Mouse (Mus musculus): ENCODE measurements around the gene Gm49450. TPM values are rescaled to one million over a fixed set of nuclear protein-coding genes. Genes with fewer than 3 reads are reported as not detected.
A peak's percentile ranks its signal among the peaks of the same experiment; 100 is the strongest.

Gm49450 gene
- polyA plus RNA-seq, 1 experiment from 2014 or later: not detected

- WGBS: under 1% methylated on average over 77 of the region's 77 CpGs
- Histone ChIP-seq H3K4me1 (peaks cover 42% of the 10 kb centered on the region), H3K27me3 (peaks cover 81% of the 10 kb centered on the region), H3K27ac (no peak within 1 kb of the TSS), H3K9ac (peak within 1 kb of the TSS; percentile 72), H3K4me3 (peak within 1 kb of the TSS; percentile 56), H3K36me3 (no peaks in the 10 kb centered on the region), H3K9me3 (no peaks in the 10 kb centered on the region), H3K4me2 (peak within 1 kb of the TSS; percentile 99)
- ATAC-seq (ENCODE audit: insufficient number of reproducible peaks, insufficient read depth, low FRiP score, low TSS enrichment, low read depth): peak; percentile 17; the same call in 1 of the 2 replicates
Measured at GRCm38 (mm10) chr15:98893940-98894745, 59.2 kb downstream of the Gm49450 start, which contains the start of gene Rhebl1. Gene Rhebl1, minus strand, starts transcription at chr15:98894540.

GRCm38 (mm10) chr15:98893036-98893435, 60.3 kb downstream of the Gm49450 start:
- H3K9ac ChIP-seq: no peak overlapping the region
- WGBS: 39% methylated on average over 4 of the region's 4 CpGs
- H3K4me3 ChIP-seq: no peak overlapping the region
- H3K9me3 ChIP-seq: no peaks in the 10 kb centered on the region
- no peak for ATAC-seq (ENCODE audit: insufficient number of reproducible peaks, insufficient read depth, low FRiP score, low TSS enrichment, low read depth)
- H3K4me2 ChIP-seq: peak overlapping the region; percentile 99; the same call in 1 of the 2 replicates
- peaks cover 70% of the 10 kb centered on the region for H3K27me3 ChIP-seq
- H3K36me3 ChIP-seq: no peaks in the 10 kb centered on the region
- H3K27ac ChIP-seq: no peak overlapping the region
- peaks cover 35% of the 10 kb centered on the region for H3K4me1 ChIP-seq

GRCm38 (mm10) chr15:98891907-98892606, 61.3 kb downstream of the Gm49450 start:
- 45% methylated on average over 6 of the region's 6 CpGs for WGBS
- Histone ChIP-seq H3K27ac (no peak overlapping the region), H3K27me3 (peaks cover 60% of the 10 kb centered on the region), H3K9me3 (no peaks in the 10 kb centered on the region), H3K36me3 (no peaks in the 10 kb centered on the region), H3K9ac (no peak overlapping the region), H3K4me3 (no peak overlapping the region), H3K4me2 (no peak overlapping the region), H3K4me1 (peaks cover 27% of the 10 kb centered on the region)
- ATAC-seq (ENCODE audit: insufficient number of reproducible peaks, insufficient read depth, low FRiP score, low TSS enrichment, low read depth): no peak

GRCm38 (mm10) chr15:98891198-98891742, 62.1 kb downstream of the Gm49450 start:
- H3K9me3 ChIP-seq: no peaks in the 10 kb centered on the region
- no peak overlapping the region for H3K27ac ChIP-seq
- H3K27me3 ChIP-seq: peaks cover 52% of the 10 kb centered on the region
- H3K9ac ChIP-seq: 0 out of 2 replicates have a peak overlapping the region, but pooled peaks have one; percentile 32
- H3K36me3 ChIP-seq: no peaks in the 10 kb centered on the region
- peaks cover 27% of the 10 kb centered on the region for H3K4me1 ChIP-seq
- peak overlapping the region; percentile 39 for H3K4me2 ChIP-seq
- no peak for ATAC-seq (ENCODE audit: insufficient number of reproducible peaks, insufficient read depth, low FRiP score, low TSS enrichment, low read depth)
- H3K4me3 ChIP-seq: no peak overlapping the region
- 10% methylated on average over 19 of the region's 19 CpGs for WGBS

GRCm38 (mm10) chr15:98887526-98887925, 65.8 kb downstream of the Gm49450 start:
- no peak overlapping the region for H3K27ac ChIP-seq
- 69% methylated on average over 7 of the region's 7 CpGs for WGBS
- H3K4me3 ChIP-seq: no peak overlapping the region
- H3K9ac ChIP-seq: no peak overlapping the region
- H3K4me1 ChIP-seq: no peaks in the 10 kb centered on the region
- no peaks in the 10 kb centered on the region for H3K36me3 ChIP-seq
- ATAC-seq (ENCODE audit: insufficient number of reproducible peaks, insufficient read depth, low FRiP score, low TSS enrichment, low read depth): no peak
- no peak overlapping the region for H3K4me2 ChIP-seq
- H3K9me3 ChIP-seq: no peaks in the 10 kb centered on the region
- H3K27me3 ChIP-seq: peaks cover 15% of the 10 kb centered on the region

GRCm38 (mm10) chr15:98886667-98887387, 66.5 kb downstream of the Gm49450 start:
- Histone ChIP-seq H3K4me1 (0 out of 2 replicates have a peak, but pooled peaks cover 3% of the 10 kb centered on the region), H3K9me3 (no peaks in the 10 kb centered on the region), H3K27ac (no peak overlapping the region), H3K36me3 (no peaks in the 10 kb centered on the region), H3K27me3 (peaks cover 8% of the 10 kb centered on the region), H3K4me2 (no peak overlapping the region), H3K9ac (no peak overlapping the region), H3K4me3 (no peak overlapping the region)
- WGBS: 64% methylated on average over 8 of the region's 8 CpGs
- no peak for ATAC-seq (ENCODE audit: insufficient number of reproducible peaks, insufficient read depth, low FRiP score, low TSS enrichment, low read depth)

- Histone ChIP-seq H3K9ac (no peak overlapping the region), H3K27ac (no peak overlapping the region), H3K4me2 (no peak overlapping the region), H3K36me3 (no peaks in the 10 kb centered on the region), H3K9me3 (no peaks in the 10 kb centered on the region), H3K4me1 (peaks cover 19% of the 10 kb centered on the region), H3K27me3 (no peaks in the 10 kb centered on the region; the same call in 1 of the 2 replicates), H3K4me3 (no peak overlapping the region)
- WGBS: 82% methylated on average over 1 of the region's 1 CpGs
- no peak for ATAC-seq (ENCODE audit: insufficient number of reproducible peaks, insufficient read depth, low FRiP score, low TSS enrichment, low read depth)
Measured at GRCm38 (mm10) chr15:98884106-98884505, 69.2 kb downstream of the Gm49450 start.

- no peak overlapping the region for H3K4me3 ChIP-seq
- H3K4me2 ChIP-seq: no peak overlapping the region
- no peak overlapping the region for H3K9ac ChIP-seq
- no peaks in the 10 kb centered on the region for H3K36me3 ChIP-seq
- H3K27ac ChIP-seq: no peak overlapping the region
- peaks cover 19% of the 10 kb centered on the region for H3K4me1 ChIP-seq
- no peak for ATAC-seq (ENCODE audit: insufficient number of reproducible peaks, insufficient read depth, low FRiP score, low TSS enrichment, low read depth)
- H3K27me3 ChIP-seq: no peaks in the 10 kb centered on the region
- no peaks in the 10 kb centered on the region for H3K9me3 ChIP-seq
Measured at GRCm38 (mm10) chr15:98883661-98884060, 69.7 kb downstream of the Gm49450 start.

Other genes starting within 250 kb of the Gm49450 start
- gene Ccdc65, start 245.3 kb downstream of the Gm49450 start, polyA plus RNA-seq (2015; fragmentation: Nextera tagmentation; extraction: Ambion mirVana): 0.94 and 1.3 TPM in 2 replicates
- 40.9 and 48.3 TPM in 2 replicates for gene Fkbp11, start 225.4 kb downstream of the Gm49450 start, polyA plus RNA-seq (2015; fragmentation: Nextera tagmentation; extraction: Ambion mirVana)
- gene Arf3, start 190.3 kb downstream of the Gm49450 start, polyA plus RNA-seq (2015; fragmentation: Nextera tagmentation; extraction: Ambion mirVana): 44.1 and 44.6 TPM in 2 replicates
- gene Wnt10b, start 175.4 kb downstream of the Gm49450 start, polyA plus RNA-seq (2015; fragmentation: Nextera tagmentation; extraction: Ambion mirVana): 4.9 and 5.3 TPM in 2 replicates
- gene Wnt1, start 163.7 kb downstream of the Gm49450 start, polyA plus RNA-seq (2015; fragmentation: Nextera tagmentation; extraction: Ambion mirVana): not detected in 2 replicates
- gene Ddn, start 144.1 kb downstream of the Gm49450 start, polyA plus RNA-seq (2015; fragmentation: Nextera tagmentation; extraction: Ambion mirVana): 0.07 TPM in 1 of 2 replicates, not detected in the other
- gene Prkag1, start 122.0 kb downstream of the Gm49450 start, polyA plus RNA-seq (2015; fragmentation: Nextera tagmentation; extraction: Ambion mirVana): 90.4 and 92.5 TPM in 2 replicates
- gene Kmt2d, start 82.3 kb downstream of the Gm49450 start, polyA plus RNA-seq (2015; fragmentation: Nextera tagmentation; extraction: Ambion mirVana): 14.4 and 15.2 TPM in 2 replicates
- 22.9 and 23.4 TPM in 2 replicates for gene Rhebl1, start 59.0 kb downstream of the Gm49450 start, polyA plus RNA-seq (2015; fragmentation: Nextera tagmentation; extraction: Ambion mirVana)
- 0.52 and 0.54 TPM in 2 replicates for gene Dhh, start 55.0 kb downstream of the Gm49450 start, polyA plus RNA-seq (2015; fragmentation: Nextera tagmentation; extraction: Ambion mirVana)
- 26.8 and 27.8 TPM in 2 replicates for gene Lmbr1l, start 35.3 kb downstream of the Gm49450 start, polyA plus RNA-seq (2015; fragmentation: Nextera tagmentation; extraction: Ambion mirVana)
- gene Tuba1b, start 19.0 kb downstream of the Gm49450 start, polyA plus RNA-seq (2015; fragmentation: Nextera tagmentation; extraction: Ambion mirVana): 1,422 and 1,651 TPM in 2 replicates
- gene Tuba1a, start 152 bp upstream of the Gm49450 start, polyA plus RNA-seq (2015; fragmentation: Nextera tagmentation; extraction: Ambion mirVana): 1,291 and 1,480 TPM in 2 replicates
- 109 and 124 TPM in 2 replicates for gene Tuba1c, start 76.3 kb upstream of the Gm49450 start, polyA plus RNA-seq (2015; fragmentation: Nextera tagmentation; extraction: Ambion mirVana)
- 1.8 and 7.1 TPM in 2 replicates for gene Prph, start 101.6 kb upstream of the Gm49450 start, polyA plus RNA-seq (2015; fragmentation: Nextera tagmentation; extraction: Ambion mirVana)
- 30.9 and 41.1 TPM in 2 replicates for gene Troap, start 121.0 kb upstream of the Gm49450 start, polyA plus RNA-seq (2015; fragmentation: Nextera tagmentation; extraction: Ambion mirVana)
- 0.22 TPM in 1 of 2 replicates, not detected in the other for gene C1ql4, start 134.3 kb upstream of the Gm49450 start, polyA plus RNA-seq (2015; fragmentation: Nextera tagmentation; extraction: Ambion mirVana)
- gene Dnajc22, start 139.6 kb upstream of the Gm49450 start, polyA plus RNA-seq (2015; fragmentation: Nextera tagmentation; extraction: Ambion mirVana): 0.44 and 0.52 TPM in 2 replicates
- gene Spats2, start 172.4 kb upstream of the Gm49450 start, polyA plus RNA-seq (2015; fragmentation: Nextera tagmentation; extraction: Ambion mirVana): 44.1 and 51.0 TPM in 2 replicates

Measured in embryonic facial prominence, embryonic 13.5 days (tissue).